Mouse (Mus musculus) ES-Bruce4 (cell line): ENCODE measurements around the gene Timm8a2.

Experiments used
- CTCF ChIP-seq: IDR thresholded peaks from one replicate; pipeline ENCODE4 v1.8.1; 2011; ENCODE audit warnings: low read depth, low read length
- EP300 ChIP-seq: IDR thresholded peaks from 2 replicates; pipeline ENCODE4 v1.6.1; 2011; ENCODE audit warnings: low read depth, low read length; ENCODE audit not compliant: insufficient read depth
- POLR2A ChIP-seq: IDR thresholded peaks from one replicate; pipeline ENCODE4 v1.8.1; 2011; ENCODE audit warnings: low read length; ENCODE audit not compliant: insufficient read depth

- TF ChIP-seq CTCF (no peak), POLR2A (no peak), EP300 (no peak)
Observed at GRCm38 (mm10) chr14:121993616-121994015, 40.9 kb upstream of the Timm8a2 start.
